Mouse (Mus musculus): ENCODE results near the gene Hilpda.

The Hilpda gene

GRCm38 (mm10) chr6:29272312-29273072 is at the start of gene Hilpda:
Hilpda (plus strand) TSS chr6:29272488.
- DNase-seq (ENCODE audit: low read depth) = peak; percentile 99

GRCm38 (mm10) chr6:29229265-29229913 is 42.9 kb upstream of the Hilpda start:
- DNase-seq (ENCODE audit: low read depth) = no peak

GRCm38 (mm10) chr6:29230386-29230785 is 41.9 kb upstream of the Hilpda start:
- DNase-seq (ENCODE audit: low read depth) = no peak

GRCm38 (mm10) chr6:29231799-29232198 is 40.5 kb upstream of the Hilpda start:
- DNase-seq (ENCODE audit: low read depth) = no peak

- peak; percentile 76 for DNase-seq (ENCODE audit: low read depth)
Measured at GRCm38 (mm10) chr6:29232321-29232720, 40.0 kb upstream of the Hilpda start.

- DNase-seq (ENCODE audit: low read depth) = no peak
Measured at GRCm38 (mm10) chr6:29233710-29234109, 38.6 kb upstream of the Hilpda start.

GRCm38 (mm10) chr6:29234272-29234671 is 38.0 kb upstream of the Hilpda start:
- peak; percentile 76 for DNase-seq (ENCODE audit: low read depth)

- DNase-seq (ENCODE audit: low read depth) = peak; percentile 90
Measured at GRCm38 (mm10) chr6:29240806-29241205, 31.5 kb upstream of the Hilpda start.

GRCm38 (mm10) chr6:29241697-29242096 is 30.6 kb upstream of the Hilpda start:
- DNase-seq (ENCODE audit: low read depth) = peak; percentile 65

- DNase-seq (ENCODE audit: low read depth) = peak; percentile 58
Measured at GRCm38 (mm10) chr6:29242265-29242664, 30.0 kb upstream of the Hilpda start.

- DNase-seq (ENCODE audit: low read depth) = peak; percentile 78
Measured at GRCm38 (mm10) chr6:29245272-29246120, 26.8 kb upstream of the Hilpda start.

- no peak for DNase-seq (ENCODE audit: low read depth)
Measured at GRCm38 (mm10) chr6:29246183-29246582, 26.1 kb upstream of the Hilpda start.

- DNase-seq (ENCODE audit: low read depth) = peak; percentile 70
Measured at GRCm38 (mm10) chr6:29246585-29246984, 25.7 kb upstream of the Hilpda start.

- peak; percentile 46 for DNase-seq (ENCODE audit: low read depth)
Measured at GRCm38 (mm10) chr6:29247072-29247471, 25.2 kb upstream of the Hilpda start.

- DNase-seq (ENCODE audit: low read depth) = no peak
Measured at GRCm38 (mm10) chr6:29259418-29259817, 12.9 kb upstream of the Hilpda start.

GRCm38 (mm10) chr6:29261831-29262230 is 10.5 kb upstream of the Hilpda start:
- no peak for DNase-seq (ENCODE audit: low read depth)

- DNase-seq (ENCODE audit: low read depth) = no peak
Measured at GRCm38 (mm10) chr6:29263650-29264455, 8.4 kb upstream of the Hilpda start.

- DNase-seq (ENCODE audit: low read depth) = peak; percentile 59
Measured at GRCm38 (mm10) chr6:29264456-29264781, 7.9 kb upstream of the Hilpda start.

GRCm38 (mm10) chr6:29266936-29267335 is 5.4 kb upstream of the Hilpda start:
- no peak for DNase-seq (ENCODE audit: low read depth)

GRCm38 (mm10) chr6:29269006-29269668 is 3.2 kb upstream of the Hilpda start:
- no peak for DNase-seq (ENCODE audit: low read depth)

- DNase-seq (ENCODE audit: low read depth) = peak; percentile 88
Measured at GRCm38 (mm10) chr6:29270961-29271360, 1.3 kb upstream of the Hilpda start.
